Mouse (Mus musculus) ovary, postnatal 14 days (tissue): ENCODE data around the gene Pfkfb2.
A peak's percentile ranks its signal among the peaks of the same experiment; 100 is the strongest.

Source experiments
- DNase-seq: peaks from one replicate; pipeline ENCODE4 v3.0.0; 2022; ENCODE audit warnings: low spot score

Gene Pfkfb2

DNA sequence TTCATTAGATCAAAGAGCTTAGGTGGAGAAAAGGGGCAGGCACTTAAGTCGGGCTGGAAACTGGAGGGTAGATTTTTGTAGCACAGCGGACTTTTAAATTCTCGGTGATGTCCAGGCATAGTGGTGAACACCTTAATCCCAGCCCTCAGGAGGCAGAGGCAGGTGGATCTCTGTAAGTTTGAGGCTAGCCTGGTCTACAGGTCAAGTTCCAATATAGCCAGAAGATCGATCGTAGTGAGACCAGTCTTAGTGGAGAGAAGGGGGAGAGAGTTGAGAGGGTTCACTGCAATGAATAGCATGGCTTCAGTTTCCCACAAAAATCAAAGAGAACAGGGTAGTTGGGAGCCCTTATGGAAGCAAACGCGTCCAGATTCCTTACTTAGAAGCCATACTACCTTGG is 8.9 kb upstream of the Pfkfb2 start:
- DNase-seq = no peak

- no peak for DNase-seq
Observed at GRCm38 (mm10) chr1:130737411-130737881, 8.4 kb upstream of the Pfkfb2 start.

DNA sequence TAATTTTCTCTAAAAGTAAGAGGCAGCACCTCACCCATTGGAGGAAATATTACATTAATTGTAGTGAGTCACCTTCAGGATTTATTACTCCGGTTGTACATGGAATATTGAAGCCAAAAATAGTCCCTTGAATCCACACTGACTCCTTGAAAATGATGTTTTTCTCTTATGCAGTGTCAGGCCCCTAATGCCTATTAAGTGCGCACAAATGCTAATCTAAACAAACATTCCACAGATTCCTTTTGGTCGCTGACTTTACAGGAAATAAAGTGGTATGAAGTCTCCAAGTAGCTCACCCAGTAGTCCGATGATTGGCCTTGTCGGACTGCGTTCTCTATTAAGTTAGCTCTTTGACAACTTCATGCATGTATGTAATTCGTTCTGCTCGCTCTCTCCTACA is 5.8 kb upstream of the Pfkfb2 start:
- DNase-seq = no peak

- no peak for DNase-seq
Observed at GRCm38 (mm10) chr1:130734452-130734851, 5.4 kb upstream of the Pfkfb2 start.

DNA sequence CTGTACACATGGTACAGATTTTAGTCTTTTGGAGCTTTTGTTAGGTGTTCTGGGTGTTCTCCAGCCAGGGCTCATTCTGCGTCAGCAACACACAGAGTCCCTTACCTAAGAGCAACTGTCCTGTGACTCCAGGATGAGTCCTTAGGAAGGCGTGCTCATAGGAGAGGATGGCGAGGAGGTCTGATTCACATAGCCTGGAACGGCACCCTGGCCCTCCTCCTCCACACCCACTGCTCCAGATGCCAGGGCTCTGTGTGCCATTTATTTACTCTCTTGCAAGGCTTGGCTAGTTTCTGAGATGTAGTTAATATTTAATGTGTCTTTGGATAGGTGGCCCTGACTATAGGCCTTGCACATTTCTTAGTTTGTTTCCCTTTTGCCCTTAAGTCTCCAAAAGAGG is 4.6 kb upstream of the Pfkfb2 start:
- no peak for DNase-seq

DNA sequence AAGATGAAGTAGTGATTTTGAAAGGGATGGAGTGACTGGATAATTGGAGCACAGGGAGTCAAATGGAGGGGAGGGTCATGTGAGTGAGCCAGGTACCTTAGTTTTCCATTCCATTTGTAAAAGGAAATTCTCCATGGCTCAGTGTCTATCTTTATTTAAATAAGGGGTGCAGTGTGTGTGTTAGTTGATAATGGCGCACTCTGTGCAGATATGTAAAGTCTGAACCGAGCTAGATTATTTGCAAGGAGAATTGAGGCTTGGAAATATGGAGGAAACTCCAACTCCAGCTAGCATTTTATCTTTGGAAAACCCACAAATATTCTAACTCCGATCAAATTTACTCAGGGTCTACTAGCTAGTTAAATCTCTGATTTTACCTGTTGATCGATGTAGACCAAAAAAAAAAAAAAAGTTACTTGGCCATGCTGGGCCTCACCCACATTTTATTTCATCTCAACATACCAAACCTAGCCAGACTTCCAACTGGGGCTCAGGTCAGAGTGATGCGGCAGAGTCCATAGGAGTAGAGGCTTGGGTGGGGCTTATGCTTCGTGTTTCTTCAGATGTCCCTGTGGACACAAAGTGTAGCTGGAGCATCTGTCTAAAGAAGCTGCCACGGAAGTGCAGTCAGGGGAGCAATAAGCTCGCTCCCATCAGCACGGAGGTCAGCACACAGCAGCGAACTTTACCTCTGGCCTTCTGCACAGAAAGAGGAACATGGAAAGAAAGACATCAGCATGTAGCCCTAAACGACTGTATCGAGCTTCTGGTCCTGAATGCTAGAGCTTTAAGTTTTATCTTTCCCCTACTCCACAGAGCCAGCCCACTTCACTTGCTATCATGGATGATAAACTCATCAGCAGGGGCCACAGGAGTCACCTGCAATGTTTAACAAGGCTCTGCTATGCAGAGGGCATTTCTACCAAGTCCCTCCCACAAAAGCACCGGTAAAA is 3.9 kb upstream of the Pfkfb2 start:
- no peak for DNase-seq

DNA sequence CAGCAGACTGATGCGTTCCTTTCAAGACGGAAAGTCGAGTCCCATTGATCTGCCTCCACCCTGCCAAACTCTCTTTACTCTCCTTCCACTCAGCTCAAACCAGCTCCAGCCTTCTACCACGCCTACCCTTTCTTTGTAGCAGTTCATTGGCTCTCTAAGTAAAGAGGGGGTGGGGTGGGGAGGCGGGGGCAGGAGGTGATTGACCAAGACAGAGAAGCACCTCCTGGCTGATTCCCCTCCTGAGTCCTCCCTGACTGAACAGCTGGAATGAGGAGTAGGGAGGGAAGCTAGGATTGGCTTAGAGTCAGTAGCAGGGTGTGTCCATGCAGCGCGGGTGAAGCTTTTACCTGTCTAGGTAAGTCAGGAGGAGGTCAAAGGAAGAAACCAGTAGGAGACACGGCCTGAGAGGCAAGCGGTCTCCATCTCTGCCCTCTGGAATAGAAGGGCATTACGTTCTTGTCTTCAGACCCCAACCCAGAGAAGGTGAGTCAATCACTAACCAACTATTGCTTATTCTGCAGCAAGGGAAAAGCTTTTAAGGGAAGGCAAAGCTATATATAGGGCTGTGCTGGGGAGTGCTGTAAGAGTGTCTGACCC is 2.8 kb upstream of the Pfkfb2 start, which contains the start of gene AA986860:
TSS of gene AA986860 (plus strand) at position 236 of the 597 bp plus-strand sequence.
- no peak for DNase-seq

- no peak for DNase-seq
Observed at GRCm38 (mm10) chr1:130728708-130729107, 345 bp downstream of the Pfkfb2 start.

DNA sequence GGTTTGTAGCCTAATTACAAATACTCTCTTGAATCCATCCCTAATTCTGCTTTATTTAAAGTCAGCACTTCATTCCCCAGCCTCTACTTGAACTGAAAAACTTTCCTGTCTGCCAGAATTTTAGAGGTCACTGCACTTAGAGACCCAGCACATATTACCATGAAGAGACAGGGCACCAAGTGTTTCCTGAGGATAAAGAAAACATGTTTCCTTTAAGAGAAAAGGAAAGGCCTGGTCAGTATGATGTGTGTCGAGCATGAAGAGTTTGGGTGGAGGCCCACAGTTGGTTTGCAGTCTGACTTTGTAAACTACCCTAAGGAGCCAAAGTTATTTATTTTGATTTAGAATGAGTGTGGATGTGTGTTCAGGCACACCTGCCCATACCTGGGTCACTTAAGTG is 983 bp downstream of the Pfkfb2 start:
- DNase-seq = no peak

DNA sequence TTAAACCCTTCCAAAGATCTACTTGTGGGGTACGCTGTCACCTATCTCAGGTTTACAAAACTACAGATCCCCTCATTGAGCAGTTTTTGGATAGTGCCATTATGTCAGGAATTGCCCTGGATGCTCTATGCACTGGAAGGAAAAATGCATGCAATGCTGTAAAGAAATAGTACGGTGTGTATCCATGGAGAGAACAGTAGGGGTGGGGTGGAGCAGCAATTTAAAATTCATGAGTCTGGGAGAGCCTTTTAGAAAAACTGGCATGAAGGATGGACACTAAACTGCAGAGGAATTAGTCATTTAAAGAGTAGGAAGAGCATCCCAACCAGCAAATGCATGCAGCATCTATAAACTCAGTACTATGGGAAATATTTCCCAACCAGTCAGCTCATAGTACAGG is 2.7 kb downstream of the Pfkfb2 start:
- no peak for DNase-seq

- no peak for DNase-seq
Observed at GRCm38 (mm10) chr1:130724206-130724605, 4.8 kb downstream of the Pfkfb2 start.

DNA sequence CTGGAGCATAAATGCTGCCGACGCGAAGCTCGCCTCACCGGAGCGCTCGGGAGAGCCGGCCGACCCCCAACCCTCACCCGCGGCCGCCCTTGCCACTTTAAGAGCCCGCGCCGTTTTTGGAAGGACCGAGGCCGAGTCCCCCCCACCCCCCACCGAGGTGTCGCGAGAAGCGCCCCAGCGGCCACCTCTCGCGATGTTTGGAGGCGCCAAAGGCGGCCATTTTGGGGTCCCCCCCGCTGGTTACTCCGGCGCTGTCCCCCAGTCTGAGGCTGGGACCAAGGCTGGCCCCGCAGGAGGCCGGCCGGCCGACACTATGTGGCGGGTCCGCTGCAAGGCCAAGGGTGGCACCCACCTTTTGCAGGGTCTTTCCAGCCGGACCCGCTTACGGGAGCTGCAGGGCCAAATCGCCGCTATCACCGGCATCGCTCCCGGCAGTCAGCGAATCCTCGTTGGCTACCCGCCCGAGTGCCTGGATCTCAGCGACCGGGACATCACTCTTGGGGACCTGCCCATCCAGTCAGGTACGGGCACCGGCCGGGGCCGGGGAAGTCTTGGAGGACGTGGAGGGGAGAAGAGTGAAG is 11.7 kb downstream of the Pfkfb2 start, which contains the start of gene Yod1:
TSS of gene Yod1 (plus strand) at position 37 of the 581 bp plus-strand sequence.
- peak; percentile 85 for DNase-seq

- peak; percentile 37 for DNase-seq
Observed at GRCm38 (mm10) chr1:130716513-130717290, 12.4 kb downstream of the Pfkfb2 start.

- peak; percentile 20 for DNase-seq
Observed at GRCm38 (mm10) chr1:130716218-130716512, 12.9 kb downstream of the Pfkfb2 start.

DNA sequence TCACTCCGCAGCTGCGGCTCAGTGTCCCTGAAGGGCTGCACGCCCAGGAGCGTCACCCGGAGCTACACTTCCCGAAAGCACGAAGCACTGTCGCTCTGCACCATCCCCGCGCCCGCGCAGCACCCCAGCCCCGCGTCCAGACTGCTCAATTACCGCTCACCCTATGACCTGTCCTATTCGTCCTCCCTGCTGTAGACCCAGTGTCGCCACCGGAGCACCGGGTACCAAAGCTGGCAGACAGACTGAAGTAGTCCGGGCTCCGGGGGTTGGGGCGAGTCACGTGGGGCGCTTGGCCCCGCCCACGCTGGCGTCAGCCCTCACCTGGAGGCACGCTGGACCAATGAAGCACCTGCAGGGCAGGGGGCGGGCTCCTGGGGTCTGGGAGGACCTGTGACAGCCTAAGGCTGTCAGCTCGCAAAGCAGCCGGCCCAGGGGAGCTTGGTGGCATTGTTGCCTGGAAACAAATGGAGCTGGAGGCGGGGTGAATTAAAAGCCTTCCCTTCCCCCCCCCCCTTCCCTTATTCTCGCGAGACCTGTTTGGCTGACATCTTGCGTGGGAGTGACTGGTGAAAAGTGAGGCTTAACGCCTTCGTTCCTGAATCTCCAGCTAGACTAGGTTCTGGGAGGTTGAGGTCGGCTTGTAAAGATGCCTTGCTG is 13.4 kb downstream of the Pfkfb2 start, which contains the start of gene Gm29427:
TSS of gene Gm29427 (minus strand) at position 239 of the 657 bp plus-strand sequence.
- peak; percentile 76 for DNase-seq

DNA sequence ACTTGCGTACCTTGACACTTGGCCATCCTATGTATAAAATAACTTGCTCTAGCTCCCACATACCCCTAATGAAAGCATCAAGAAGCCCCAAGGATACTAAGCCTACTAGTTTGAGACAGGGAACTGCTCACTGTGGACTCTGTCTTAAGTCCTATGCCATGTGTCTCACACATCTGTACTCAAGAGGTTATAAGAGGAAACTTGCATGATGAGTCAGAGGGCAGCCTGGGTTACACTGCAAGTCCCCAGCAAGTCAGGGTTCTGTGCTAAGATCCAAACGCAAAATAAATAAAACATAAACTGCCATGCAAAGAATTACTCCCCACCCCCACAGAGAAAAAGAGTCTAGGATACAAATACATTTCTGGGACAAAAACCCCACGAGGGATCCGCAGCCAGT is 15.0 kb downstream of the Pfkfb2 start:
- no peak for DNase-seq

DNA sequence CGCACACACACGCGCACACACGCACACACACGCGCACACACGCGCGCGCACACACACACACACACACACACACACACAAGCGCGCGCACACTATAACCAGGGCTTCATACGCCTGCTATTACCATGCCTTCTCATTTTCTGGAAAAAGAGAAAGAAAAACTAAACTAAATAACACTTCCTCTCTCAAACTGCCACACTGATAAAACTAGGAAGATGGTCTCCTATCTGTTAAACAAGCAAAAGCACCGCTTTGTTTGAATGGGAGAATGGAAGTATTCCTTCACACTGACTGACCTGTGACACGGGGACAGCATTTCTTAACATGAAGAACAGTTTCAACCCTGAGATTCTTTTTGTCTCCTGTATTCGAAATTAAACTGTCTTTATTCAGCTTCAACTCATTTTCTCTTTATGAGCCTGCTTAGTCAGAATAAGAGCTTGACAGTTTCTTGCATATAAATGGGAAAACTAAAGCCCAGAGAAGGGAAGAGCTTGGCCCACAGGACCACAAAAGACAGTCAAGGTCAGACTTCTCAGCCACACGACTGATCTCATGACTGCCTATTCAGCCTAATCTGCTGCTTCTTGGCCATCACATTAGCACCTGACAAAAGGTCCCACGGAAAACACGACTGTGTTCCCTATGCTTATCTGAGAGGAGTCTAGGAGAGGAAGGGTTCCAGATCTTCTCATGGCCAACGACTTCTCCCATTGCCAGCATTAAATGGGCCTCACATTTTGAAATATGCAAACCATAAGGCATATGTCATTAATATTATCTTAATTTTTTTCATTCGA is 18.6 kb downstream of the Pfkfb2 start:
- DNase-seq = no peak

GRCm38 (mm10) chr1:130703613-130704012 is 25.4 kb downstream of the Pfkfb2 start:
- DNase-seq = no peak

GRCm38 (mm10) chr1:130701976-130702375 is 27.1 kb downstream of the Pfkfb2 start:
- DNase-seq = no peak

GRCm38 (mm10) chr1:130699937-130700633 is 29.0 kb downstream of the Pfkfb2 start:
- DNase-seq = no peak
